Mouse (Mus musculus) hindbrain, embryonic 14.5 days (tissue): ENCODE data around the gene Abat. TPM values are rescaled to one million over a fixed set of nuclear protein-coding genes. Genes with fewer than 3 reads are reported as not detected.

Experiments
- ATAC-seq: fragments of 200-750 bp; cut with Nextera tagmentation; 2 replicates; pipeline ENCODE4 v1.8.0; 2017; ENCODE audit warnings: moderate number of reproducible peaks, mild to moderate bottlenecking, moderate TSS enrichment, moderate library complexity; ENCODE audit not compliant: low FRiP score
- DNase-seq: peaks from one replicate; pipeline ENCODE4 v3.0.0-alpha.2; 2015; ENCODE audit warnings: low spot score
- H3K27ac ChIP-seq: fragments of 300-500 bp; sonication (generic); 2 replicates; pipeline ENCODE4 v1.5.1; 2014; ENCODE audit warnings: mild to moderate bottlenecking, moderate library complexity
- H3K27me3 ChIP-seq: fragments of 300-500 bp; sonication (generic); 2 replicates; pipeline ENCODE4 v1.6.1; 2014; ENCODE audit warnings: mild to moderate bottlenecking, low read length, mixed read lengths; ENCODE audit not compliant: control insufficient read depth, insufficient read depth
- H3K36me3 ChIP-seq: fragments of 300-500 bp; sonication (generic); replicated peaks from 2 replicates; pipeline ENCODE4 v1.6.1; 2014; ENCODE audit not compliant: control insufficient read depth, insufficient read depth
- H3K4me1 ChIP-seq: fragments of 300-500 bp; sonication (generic); replicated peaks from 2 replicates; pipeline ENCODE4 v1.6.1; 2014; ENCODE audit warnings: antibody characterized with exemption, low read length, mixed read lengths; ENCODE audit not compliant: control insufficient read depth, insufficient read depth
- H3K4me2 ChIP-seq: fragments of 300-500 bp; sonication (generic); replicated peaks from 2 replicates; pipeline ENCODE4 v1.6.1; 2014; ENCODE audit warnings: mild to moderate bottlenecking, moderate library complexity
- H3K4me3 ChIP-seq: fragments of 300-500 bp; sonication (generic); replicated peaks from 2 replicates; pipeline ENCODE4 v1.5.1; 2014; ENCODE audit warnings: mild to moderate bottlenecking, low read length
- H3K9ac ChIP-seq: fragments of 300-500 bp; sonication (generic); 2 replicates; pipeline ENCODE4 v1.6.1; 2014
- H3K9me3 ChIP-seq: fragments of 300-500 bp; sonication (generic); 2 replicates; pipeline ENCODE4 v1.6.1; 2016; ENCODE audit warnings: low read length; ENCODE audit not compliant: control insufficient read depth
- WGBS: fragments of 180-500 bp; shearing (Covaris S2); extraction: QIAGEN DNeasy Blood & Tissue Kit; methylation state at CpG from one replicate; pipeline ENCODE4 v1.1.7; 2014; 5-methylcytosine and 5-hydroxymethylcytosine counted together
- microRNA-seq: library from miRNA; unstranded; fragments of <30 nt; microRNA quantifications from one replicate; pipeline ENCODE4, GENCODE M21; 2016
- polyA plus RNA-seq: library from polyadenylated mRNA; unstranded; fragments of >200 nt; fragmentation: Nextera tagmentation; extraction: Ambion mirVana; gene quantifications from 2 replicates; pipeline ENCODE4 v1.2.1, GENCODE M21; 2014

Gene Abat
- polyA plus RNA-seq, 1 experiment from 2014 or later, result 69.5 TPM

DNA sequence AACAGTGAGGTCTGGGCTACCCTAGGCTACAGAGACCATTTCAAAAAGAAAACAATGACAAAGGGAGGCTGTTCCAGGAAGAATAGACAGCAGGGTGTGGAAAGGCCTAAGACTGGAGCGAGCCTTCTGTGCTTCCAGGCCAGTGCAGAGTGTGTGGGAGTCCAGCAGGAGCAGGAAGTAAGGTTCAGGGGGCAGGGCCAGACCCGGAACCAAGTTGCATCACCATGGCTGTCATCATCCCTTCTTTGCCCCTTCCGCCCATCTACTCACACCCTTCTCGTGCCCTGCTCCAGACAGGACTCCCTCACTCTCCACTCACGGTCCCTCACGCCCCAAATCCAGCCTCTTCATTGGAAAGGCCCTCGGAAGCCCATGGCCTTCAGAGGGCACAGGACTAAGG, 154.0 kb downstream of the Abat start:
- H3K27ac ChIP-seq, result no peak overlapping the region
- DNase-seq, result no peak
- peaks cover 50% of the 10 kb centered on the region for H3K4me1 ChIP-seq
- peaks cover 21% of the 10 kb centered on the region for H3K36me3 ChIP-seq
- ATAC-seq, result no peak
- no peak overlapping the region for H3K4me3 ChIP-seq
- H3K9me3 ChIP-seq, result no peaks in the 10 kb centered on the region
- peak overlapping the region; percentile 2; the same call in 1 of the 2 replicates for H3K9ac ChIP-seq
- 86% methylated on average over 7 of the region's 7 CpGs for WGBS
- peak overlapping the region; percentile 90; the same call in 1 of the 2 replicates for H3K4me2 ChIP-seq
- H3K27me3 ChIP-seq, result no peaks in the 10 kb centered on the region

DNA sequence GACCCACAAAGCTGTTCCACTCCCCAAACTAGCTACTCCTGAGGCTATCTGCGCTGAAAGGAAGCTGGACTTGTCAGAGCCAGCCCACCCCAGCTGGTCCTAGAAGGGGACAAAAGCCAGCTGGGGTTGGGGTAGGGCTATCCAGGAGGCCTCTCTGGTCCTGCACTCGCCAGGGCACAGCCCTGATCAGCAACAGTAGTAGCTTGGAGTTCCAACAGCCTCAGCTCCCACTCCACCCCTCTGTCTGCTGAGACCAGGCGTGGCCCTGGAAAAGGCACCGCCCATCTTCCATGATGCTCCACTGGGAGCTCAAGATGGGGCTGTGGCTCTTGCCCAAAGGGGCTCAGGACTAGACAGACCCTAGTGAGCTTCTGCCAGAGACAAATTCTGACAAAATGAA, 154.6 kb downstream of the Abat start:
- Histone ChIP-seq H3K9ac (no peak overlapping the region), H3K9me3 (no peaks in the 10 kb centered on the region), H3K36me3 (peaks cover 15% of the 10 kb centered on the region), H3K27ac (no peak overlapping the region), H3K4me2 (peak overlapping the region; percentile 90; the same call in 1 of the 2 replicates), H3K4me1 (peaks cover 50% of the 10 kb centered on the region), H3K4me3 (no peak overlapping the region), H3K27me3 (no peaks in the 10 kb centered on the region)
- no peak for DNase-seq
- 60% methylated on average over 4 of the region's 4 CpGs for WGBS
- ATAC-seq, result no peak

DNA sequence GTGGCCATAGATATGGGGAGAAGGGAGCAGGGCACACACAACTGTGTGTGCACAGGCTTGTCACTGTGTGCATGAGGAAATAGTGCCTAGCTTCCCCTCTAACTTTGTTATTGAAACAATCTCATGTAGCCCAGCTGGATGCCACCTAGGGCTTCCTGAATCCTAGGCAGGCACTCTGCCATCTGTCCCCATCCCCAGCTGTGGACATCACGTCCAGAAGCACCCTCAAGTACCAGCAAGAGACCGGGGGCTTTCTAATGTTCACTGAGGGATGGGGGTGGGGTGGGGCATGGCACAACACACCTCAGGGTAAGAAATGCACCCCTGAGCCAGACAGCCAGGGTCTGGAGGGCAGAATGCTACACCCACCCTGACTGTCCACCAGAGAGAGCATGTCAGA, 155.2 kb downstream of the Abat start:
- 42% methylated on average over 2 of the region's 2 CpGs for WGBS
- ATAC-seq (no peak), DNase-seq (no peak)
- Histone ChIP-seq H3K9me3 (no peaks in the 10 kb centered on the region), H3K9ac (peak overlapping the region; percentile 70; the same call in 1 of the 2 replicates), H3K4me1 (peaks cover 50% of the 10 kb centered on the region), H3K27ac (no peak overlapping the region), H3K36me3 (peaks cover 10% of the 10 kb centered on the region; the same call in 1 of the 2 replicates), H3K4me2 (peak overlapping the region; percentile 90), H3K27me3 (no peaks in the 10 kb centered on the region), H3K4me3 (no peak overlapping the region)

DNA sequence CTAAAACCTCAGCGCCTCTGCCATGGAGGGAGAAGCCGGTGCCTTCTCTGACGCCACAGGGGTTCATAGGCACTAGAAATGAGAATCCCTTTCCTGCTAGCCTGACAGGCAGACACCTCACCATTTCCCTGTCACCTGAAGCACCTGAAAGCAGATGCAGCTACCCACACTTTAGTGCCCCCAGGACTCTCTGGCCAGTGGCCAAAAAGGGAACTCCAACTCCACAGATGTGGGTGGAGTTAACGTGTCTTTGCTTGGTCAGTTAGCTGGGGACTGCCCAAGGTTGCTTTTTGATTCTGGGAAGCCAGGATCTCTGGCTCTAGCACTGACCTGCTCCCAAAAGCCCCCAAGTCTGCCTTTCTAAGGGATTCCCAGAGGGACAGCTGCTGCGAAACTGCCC, 156.2 kb downstream of the Abat start:
- peak overlapping the region; percentile 73 for H3K27ac ChIP-seq
- no peaks in the 10 kb centered on the region for H3K9me3 ChIP-seq
- H3K4me2 ChIP-seq, result peak overlapping the region; percentile 90
- H3K4me1 ChIP-seq, result peaks cover 50% of the 10 kb centered on the region
- 0 out of 2 replicates have a peak, but pooled peaks cover under 1% of the 10 kb centered on the region for H3K36me3 ChIP-seq
- H3K4me3 ChIP-seq, result peak overlapping the region; percentile 69
- ATAC-seq, result no peak
- DNase-seq, result no peak
- H3K27me3 ChIP-seq, result no peaks in the 10 kb centered on the region
- 53% methylated on average over 5 of the region's 5 CpGs for WGBS
- H3K9ac ChIP-seq, result peak overlapping the region; percentile 70

DNA sequence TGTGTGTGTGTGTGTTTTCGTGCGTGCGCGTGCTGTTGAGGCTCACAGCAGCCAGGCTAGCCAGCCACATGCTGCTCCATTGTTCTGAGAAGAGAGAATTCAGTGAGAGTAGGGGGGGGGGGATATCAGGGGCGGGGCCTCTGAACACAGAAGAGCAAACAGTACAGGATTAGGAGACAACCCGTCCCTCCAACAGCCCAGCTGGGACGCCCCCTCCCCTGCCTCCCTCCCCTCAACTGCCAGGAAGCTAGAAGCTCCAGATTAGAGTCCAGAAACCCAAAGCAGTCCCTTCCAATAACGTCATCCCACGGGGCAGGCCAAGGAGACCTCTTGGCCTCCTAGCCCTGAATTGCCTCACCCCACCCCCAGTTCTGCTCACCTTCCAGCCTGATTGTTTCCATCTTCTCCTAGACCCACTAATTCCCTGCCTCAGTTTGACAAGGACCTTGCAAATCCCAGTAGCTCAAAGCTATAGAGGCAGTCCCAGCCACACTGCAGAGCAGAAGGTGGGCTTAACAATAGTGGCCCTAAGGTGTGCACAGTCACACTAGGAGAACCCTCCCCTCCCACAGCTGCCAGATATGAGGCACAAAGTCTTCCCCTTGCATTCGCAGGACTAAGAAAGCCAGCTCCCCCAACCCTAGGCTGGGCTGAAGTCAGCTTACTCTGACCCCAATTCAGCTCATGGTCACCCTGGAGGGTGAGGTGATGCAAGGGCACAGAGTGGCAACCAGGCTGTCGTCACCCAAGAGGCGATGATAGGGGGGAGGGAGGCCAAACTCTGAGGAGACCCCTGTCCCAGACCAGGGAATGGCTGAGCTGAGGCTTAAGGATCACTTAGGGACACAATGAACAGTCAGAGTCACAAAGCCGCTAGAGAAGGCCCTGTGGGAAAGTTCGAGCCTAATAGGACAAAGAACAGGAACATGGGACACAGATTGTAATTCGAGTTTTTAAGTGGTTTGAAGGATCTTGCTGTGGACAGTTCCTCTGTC, 157.1 kb downstream of the Abat start:
- no peaks in the 10 kb centered on the region for H3K9me3 ChIP-seq
- H3K27me3 ChIP-seq, result no peaks in the 10 kb centered on the region
- DNase-seq, result peak; percentile 49
- peak overlapping the region; percentile 69 for H3K4me3 ChIP-seq
- ATAC-seq, result peak; percentile 49
- peak overlapping the region; percentile 70 for H3K9ac ChIP-seq
- H3K36me3 ChIP-seq, result no peaks in the 10 kb centered on the region
- H3K27ac ChIP-seq, result peak overlapping the region; percentile 73
- peak overlapping the region; percentile 90 for H3K4me2 ChIP-seq
- peaks cover 46% of the 10 kb centered on the region for H3K4me1 ChIP-seq
- 1% methylated on average over 15 of the region's 15 CpGs for whole genome bisulfite sequencing

Small RNAs within 50 kb of the gene (microRNA-seq; reads per million reads assigned to microRNA genes)
- gene Gm22137, result not detected

Other genes with a start within 250 kb of the Abat start
- 0.68 and 0.86 TPM in 2 replicates for gene Tmem114, start 88.3 kb upstream of the Abat start, polyA plus RNA-seq
- 49.7 and 53.8 TPM in 2 replicates for gene Mettl22, start 42.6 kb upstream of the Abat start, polyA plus RNA-seq
- 31.7 and 37.0 TPM in 2 replicates for gene Pmm2, start 124.2 kb downstream of the Abat start, polyA plus RNA-seq
- gene Tmem186, start 124.3 kb downstream of the Abat start, polyA plus RNA-seq, result 15.1 and 15.3 TPM in 2 replicates
- gene Carhsp1, start 158.7 kb downstream of the Abat start, polyA plus RNA-seq, result 57.0 and 58.8 TPM in 2 replicates
- gene Gm5767, start 167.3 kb downstream of the Abat start, polyA plus RNA-seq, result 0.35 TPM in 1 of 2 replicates, not detected in the other